Mouse (Mus musculus): ENCODE measurements around the gene Olfr1344.

- no peak for TF ChIP-seq EP300 (IDR thresholded peaks at IDR 0.05; ENCODE audit: insufficient read depth, low read depth, low read length)
- TF ChIP-seq POLR2A (IDR thresholded peaks at IDR 0.05; ENCODE audit: insufficient read depth, low read depth, low read length) = no peak
Measured at GRCm38 (mm10) chr7:6466951-6467350, 28.5 kb downstream of the Olfr1344 start, which contains the start of gene Olfr1346.
